Mouse (Mus musculus) cerebellum, adult (tissue): ENCODE measurements around the gene Tsks.

Experiments used
- ATAC-seq: cut with Nextera tagmentation; 2 replicates; pipeline ENCODE4 v1.9.2; 2017; ENCODE audit warnings: mild to moderate bottlenecking, moderate library complexity, mixed read lengths; ENCODE audit not compliant: insufficient number of reproducible peaks, low FRiP score, low TSS enrichment

The Tsks gene

DNA sequence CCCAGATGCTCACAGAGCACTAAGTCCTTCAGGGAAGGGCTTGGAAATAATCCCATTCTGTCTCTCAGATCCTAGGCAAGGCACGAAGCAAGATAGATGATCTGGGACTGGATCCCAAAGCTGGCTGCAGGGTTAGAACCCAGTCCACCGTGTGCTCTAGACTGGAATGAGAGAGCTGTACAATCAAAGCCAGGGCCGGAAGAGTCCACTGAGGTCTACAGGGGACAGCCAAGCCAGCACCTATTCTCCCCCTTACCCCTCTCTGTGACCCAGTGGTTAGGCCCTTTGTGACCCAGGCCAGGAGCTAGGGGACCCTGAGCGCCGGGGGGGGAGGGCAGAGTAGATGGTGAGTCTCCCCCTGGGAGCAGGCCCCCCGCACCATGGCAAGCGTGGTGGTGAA, at the start of gene Tsks:
Tsks (plus strand) TSS at position 301 of the 400 bp plus-strand sequence.
- ATAC-seq = no peak

- ATAC-seq = no peak
These were observed 48.8 kb upstream of the Tsks start for GRCm38 (mm10) chr7:44894175-44894574.

DNA sequence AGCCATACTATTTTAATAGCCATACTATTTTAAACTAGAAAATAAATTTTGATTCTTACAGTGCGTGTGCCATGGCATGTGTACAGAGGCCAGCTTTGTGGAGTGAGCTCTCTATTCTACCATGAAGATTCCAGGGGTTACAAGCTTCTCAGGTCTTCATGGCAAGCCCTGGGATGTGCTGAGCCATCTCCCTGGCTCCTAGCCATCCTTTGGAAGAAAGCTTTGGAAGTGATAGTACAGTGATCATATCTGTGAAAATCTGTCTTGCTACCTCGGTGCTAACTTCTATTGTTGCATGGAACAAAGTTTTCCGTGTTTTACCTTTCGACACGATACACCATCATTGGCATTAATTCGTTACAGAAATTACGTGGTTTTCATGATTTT, 47.8 kb upstream of the Tsks start:
- ATAC-seq = no peak

- ATAC-seq = peak; percentile 53; the same call in 1 of the 2 replicates
These were observed 47.2 kb upstream of the Tsks start, which contains the start of gene Fuz for GRCm38 (mm10) chr7:44895593-44896434. Gene Fuz, plus strand, starts transcription at chr7:44896079.

- no peak for ATAC-seq
These were observed 46.5 kb upstream of the Tsks start for GRCm38 (mm10) chr7:44896499-44896898.

DNA sequence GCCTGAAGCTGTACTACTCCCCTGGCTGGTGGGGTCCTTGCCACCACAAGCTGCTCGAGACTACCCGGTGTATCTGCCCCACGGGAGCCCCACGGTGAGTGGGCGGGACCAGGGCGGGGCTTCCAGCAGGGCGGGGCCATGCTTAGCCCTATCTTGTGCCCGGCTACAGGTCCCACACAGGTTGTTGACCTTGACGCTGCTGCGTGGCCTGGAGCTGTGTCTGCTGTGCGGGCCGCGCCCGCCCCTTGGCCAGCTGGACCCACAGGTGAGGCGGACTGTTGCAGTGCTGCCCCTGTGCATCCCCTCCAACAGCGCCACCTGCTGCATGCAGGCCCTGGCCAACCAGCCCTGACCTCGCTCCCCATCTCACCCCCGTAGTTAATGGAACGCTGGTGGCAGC, 44.4 kb upstream of the Tsks start:
- ATAC-seq = no peak

DNA sequence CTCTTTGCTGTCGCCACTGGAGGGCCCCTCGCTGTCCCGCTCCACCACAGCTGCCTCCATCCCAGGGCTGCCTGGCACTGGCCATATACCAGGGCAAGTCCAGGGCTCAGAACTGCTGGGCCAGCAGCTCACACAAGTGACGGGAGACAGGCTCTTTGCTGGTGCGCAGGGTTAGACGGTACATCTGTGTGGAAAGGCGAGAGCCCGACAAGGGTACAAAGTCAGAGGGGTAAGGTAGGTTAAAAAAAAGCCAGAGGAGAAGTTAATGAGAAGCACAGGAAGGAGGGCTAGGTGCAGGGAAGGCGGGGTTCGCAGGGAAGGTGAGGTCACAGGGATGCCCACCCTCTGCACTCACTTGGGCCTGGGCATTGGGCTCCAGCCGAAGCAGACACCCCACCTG, 42.4 kb upstream of the Tsks start:
- no peak for ATAC-seq

DNA sequence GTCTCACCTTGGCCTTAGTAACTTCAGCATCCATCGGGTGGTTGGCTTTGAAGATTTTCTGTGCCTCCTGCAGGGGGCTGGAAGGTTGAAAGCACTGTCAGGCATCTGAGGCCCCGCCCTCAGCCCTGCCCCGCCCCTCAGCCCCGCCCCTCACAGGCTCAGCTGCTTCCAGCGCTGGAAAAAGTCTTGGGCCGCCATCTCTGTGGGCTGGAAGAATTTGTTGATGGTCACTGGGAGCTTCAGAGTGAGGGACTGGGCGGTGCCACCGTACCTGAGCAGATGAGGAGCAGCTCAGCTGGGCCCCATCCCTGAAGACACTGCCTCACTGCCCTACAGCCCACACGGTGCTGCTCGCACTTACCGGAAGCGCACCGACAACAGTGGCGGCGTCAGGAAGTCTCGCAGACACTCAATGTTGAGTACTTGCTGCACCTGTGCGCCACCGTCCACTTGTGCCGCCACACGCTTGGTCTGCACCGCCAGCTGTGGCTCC, 41.7 kb upstream of the Tsks start:
- no peak for ATAC-seq

DNA sequence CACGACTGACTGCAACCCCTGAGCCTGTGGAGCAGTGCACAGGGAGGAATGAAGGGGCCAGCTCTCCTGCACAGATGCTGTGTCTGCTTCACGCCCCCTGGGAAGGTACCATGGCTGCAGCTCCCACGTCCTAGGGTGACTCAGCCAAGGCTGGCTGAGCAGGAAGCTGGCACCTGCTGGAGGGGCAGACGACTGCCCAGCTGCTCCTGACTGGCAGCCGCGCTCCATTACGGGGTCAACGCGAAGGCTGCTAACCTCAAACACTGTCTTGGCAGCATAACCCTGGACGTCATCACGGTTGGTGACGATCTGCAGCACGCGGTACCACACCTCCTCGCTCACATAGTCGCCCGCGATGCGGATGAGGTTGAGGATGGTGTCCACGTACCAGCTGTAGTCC, 37.6 kb upstream of the Tsks start:
- ATAC-seq = no peak

- no peak for ATAC-seq
These were observed 34.1 kb upstream of the Tsks start for GRCm38 (mm10) chr7:44908706-44909476.

GRCm38 (mm10) chr7:44914396-44914795, 28.6 kb upstream of the Tsks start:
- ATAC-seq = no peak

DNA sequence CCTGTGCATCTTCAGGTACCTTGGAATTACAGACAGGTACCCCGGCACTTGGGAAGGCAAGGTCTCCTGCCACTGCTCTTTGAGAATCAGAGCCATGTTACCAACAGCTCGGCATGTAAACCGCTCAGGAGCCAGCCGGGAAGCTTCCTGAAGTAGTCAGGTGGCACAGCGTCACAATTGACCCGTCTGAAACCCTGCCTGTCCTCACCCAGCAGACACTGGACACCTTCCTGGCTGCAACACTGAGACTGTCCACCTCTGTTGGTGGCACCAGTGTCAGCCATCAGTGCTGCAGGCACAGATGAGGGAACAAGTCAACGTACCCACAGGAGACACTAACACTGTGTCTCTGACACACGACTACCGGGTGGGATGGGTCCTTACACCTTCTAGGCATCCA, 27.7 kb upstream of the Tsks start:
- no peak for ATAC-seq

- no peak for ATAC-seq
These were observed 26.8 kb upstream of the Tsks start for GRCm38 (mm10) chr7:44916191-44916590.

DNA sequence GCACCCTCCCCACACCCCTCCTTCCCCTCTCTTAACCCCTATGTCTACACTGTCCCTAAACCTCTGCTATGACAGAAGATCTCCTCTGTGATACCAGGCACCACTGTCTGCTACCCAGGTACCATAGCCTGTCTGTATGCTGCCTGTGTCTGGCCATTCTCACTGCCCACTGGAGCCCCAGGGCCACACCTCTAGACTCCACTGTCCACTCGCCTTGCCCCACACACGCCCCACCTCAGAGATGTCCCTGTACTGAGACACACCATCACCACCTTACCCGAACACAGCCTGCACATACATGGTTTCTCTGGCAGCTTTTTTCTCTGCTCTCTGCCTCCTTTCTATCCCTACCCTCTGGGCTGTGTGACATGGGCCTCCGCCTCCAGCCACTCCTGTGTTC, 26.1 kb upstream of the Tsks start:
- no peak for ATAC-seq

GRCm38 (mm10) chr7:44918219-44918618, 24.8 kb upstream of the Tsks start:
- no peak for ATAC-seq

DNA sequence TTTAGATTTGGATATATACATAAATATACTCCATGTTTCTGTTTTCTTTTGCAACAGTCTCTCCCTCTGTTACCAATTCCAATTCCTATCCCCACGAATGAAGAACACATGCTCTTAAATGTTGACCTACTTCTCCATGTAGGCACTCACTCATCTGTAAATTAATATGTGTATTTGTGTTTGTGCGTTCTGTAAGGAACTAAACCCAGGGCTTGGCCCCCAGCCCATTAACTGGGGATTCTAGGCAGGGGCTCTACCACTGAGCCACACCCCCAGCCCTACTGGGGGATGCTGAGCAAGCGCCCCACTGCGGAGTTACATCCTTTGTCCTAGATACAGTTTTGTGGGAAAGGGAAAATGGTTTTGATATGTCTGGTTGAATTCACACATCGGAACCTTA, 23.9 kb upstream of the Tsks start:
- no peak for ATAC-seq

DNA sequence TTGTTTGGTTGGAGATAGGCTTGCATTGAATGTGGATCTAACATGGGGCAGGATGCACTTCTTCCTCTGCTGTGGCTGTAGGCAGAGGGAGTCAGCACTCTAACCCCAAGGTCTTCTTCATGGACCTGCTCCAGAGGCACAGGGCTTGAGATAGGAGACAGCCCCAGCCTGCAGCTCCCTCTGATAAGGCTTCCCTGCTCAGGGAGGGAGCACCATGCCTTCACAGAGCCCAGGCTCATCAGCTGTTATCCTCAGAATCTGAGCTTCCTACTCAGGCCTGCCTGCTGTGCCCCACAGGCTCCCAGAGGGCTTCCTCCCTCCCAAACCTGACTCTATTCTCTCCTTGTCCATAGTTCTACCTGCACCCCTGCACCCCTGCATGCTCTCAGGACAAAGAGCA, 20.5 kb upstream of the Tsks start:
- ATAC-seq = no peak

DNA sequence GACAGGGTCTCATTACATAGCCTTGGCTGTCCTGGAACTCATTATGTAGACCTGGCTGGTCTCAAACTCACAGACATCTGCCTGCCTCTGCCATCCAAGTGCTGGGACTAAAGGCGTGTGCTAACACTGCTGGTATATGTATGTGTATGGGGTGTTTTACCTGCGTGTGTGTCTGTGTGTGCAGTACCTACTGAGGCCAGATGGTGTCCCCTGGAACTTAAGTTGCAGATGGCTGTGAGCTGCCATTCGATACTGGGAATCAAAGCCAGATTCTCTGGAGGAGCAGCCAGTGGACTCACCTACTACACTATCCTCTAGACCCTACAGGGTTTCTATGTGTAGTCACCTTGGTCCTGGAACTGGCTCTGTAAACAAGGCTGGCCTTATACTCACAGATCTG, 17.5 kb upstream of the Tsks start:
- no peak for ATAC-seq

DNA sequence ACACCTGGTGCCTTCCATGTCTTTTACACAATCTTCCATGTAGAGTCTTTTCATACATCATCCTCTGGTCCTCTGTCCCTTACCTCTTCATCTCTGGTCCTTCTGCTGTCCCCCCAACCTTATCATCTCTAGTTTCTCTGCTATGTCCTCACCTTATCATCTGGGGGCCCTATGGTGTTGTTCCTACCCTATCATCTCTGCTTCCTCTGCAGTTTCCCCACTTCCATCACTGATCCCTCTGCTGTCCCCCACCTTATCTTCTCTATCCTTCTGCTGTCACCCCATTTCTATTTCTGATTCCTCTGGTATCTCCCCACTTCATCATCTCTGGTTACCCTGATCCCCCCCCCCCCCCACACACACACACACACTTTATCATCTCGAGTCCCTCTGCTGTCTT, 14.4 kb upstream of the Tsks start:
- ATAC-seq = no peak

DNA sequence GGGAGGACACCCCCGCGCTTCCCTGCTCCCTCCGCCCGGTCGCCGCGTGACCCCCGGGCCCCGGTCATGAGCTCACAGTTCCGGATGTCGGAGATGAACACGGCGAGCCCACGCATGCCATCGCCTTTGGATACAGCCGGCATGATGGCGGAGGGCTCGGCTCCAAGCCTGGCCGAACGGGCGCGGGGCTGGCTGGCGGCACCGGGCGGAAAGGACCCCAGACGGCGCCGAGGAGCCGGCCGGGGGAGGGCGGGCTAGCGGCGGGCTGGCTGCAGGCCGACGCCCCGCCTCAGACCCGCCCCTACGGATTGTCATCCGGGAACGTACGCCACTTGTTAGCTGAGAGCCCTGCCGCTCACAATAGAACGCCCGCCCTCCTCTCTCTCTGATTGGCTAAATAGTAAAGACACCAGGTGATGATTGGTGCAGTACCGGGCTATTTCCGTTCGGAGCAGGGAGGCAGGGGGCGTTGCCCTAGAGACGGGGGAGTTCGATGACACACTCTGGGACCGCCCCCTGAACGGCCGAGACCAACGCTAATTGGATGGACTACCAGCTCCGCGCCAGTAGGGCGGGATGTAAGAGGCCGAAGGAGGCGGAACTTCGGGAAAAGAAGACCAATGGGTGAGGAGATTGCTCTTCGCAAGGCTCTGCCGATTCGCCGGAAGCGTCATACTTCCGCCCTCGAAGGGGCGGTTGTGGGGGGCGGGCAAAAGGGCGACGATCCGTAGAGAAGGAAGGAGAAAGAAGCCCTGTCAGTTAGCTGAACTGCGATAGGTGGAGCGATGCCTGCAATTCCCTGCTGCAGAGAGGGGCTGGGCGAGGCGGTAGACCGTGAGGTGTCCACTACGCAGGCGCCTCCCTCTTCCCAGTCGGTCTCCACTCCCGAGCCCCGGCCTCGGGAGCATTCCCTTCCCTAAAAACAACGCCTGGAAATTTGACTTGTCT, 13.5 kb upstream of the Tsks start, which contains the start of gene Ap2a1:
Ap2a1 (minus strand) TSS at position 293 of the 948 bp plus-strand sequence.
- peak; percentile 97 for ATAC-seq
